Mouse (Mus musculus): ENCODE data around the gene Igfbp3.

Gene Igfbp3

DNA sequence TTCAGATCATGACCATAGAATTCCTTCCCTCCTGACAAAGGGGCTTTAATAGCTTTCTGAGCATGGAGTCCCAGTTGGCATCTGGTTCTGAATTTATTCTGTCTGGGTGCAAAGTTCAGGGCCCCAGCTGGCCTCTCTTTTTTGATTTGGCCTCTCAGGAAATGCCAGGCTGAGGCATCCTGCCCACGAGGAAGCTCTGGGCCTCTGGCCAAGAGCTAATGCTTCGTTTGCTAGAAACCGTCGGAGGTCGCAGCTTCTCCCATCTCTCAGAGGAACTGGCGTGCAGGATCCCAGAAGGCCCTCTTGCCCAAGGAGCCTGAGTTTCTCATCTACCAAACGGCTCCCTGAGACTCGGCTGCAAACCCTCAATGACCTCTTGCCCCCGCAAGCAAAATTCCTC lies 2.5 kb downstream of the Igfbp3 start:
- DNase-seq (ENCODE audit: inconsistent ontology term) = peak; percentile 63

- DNase-seq (ENCODE audit: inconsistent ontology term) = peak; percentile 70
These were observed 3.4 kb downstream of the Igfbp3 start for GRCm38 (mm10) chr11:7210343-7210742.

GRCm38 (mm10) chr11:7203846-7204245 lies 9.9 kb downstream of the Igfbp3 start:
- DNase-seq (ENCODE audit: inconsistent ontology term) = no peak

- no peak for DNase-seq (ENCODE audit: inconsistent ontology term)
These were observed 11.5 kb downstream of the Igfbp3 start for GRCm38 (mm10) chr11:7202206-7202605.

DNA sequence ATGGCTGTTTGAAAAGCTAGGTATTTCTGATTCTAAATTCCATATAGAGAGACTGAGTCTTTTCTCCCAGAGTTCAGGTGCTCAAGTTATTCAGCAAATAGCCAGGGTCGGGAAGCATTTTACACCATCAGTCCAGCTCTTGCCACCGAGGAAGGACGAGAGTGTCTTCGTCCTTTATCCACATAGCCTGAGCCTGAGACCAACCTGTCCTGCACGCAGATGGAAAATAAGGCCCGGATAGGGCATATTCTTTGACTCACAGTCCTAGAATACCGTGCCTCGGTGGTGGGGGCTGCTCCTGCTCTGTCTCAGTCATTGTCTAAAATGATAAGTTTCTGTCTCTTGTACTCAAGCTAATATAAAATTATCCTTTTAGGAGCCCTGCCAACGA lies 13.3 kb downstream of the Igfbp3 start:
- DNase-seq (ENCODE audit: inconsistent ontology term) = no peak

DNA sequence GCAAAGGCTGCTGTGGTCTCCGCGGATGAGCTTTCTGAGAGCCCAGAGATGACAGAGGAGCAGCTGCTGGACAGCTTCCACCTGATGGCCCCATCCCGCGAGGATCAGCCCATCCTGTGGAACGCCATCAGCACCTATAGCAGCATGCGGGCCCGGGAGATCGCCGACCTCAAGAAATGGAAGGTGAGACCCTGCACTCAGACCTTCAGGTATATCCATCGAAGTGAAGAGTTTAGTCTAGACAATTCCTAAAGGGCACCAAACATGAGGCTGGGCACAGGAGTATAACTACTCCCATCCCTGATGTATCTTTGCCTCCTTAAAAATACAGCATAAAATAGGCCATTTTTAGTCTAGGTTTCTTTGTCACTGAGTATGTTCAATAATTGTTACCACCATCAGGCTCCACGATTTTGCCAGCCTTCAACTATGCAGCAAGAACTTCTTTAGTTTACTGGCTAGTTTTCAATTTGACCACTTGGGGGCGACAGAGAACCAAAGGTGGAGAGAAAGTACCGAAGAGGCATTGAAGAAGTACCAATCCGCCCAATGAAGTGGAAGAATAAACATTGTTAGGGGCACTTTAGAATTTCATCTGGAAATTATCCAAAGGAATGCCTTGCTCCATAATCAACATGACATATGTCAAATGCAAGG lies 13.9 kb downstream of the Igfbp3 start:
- peak; percentile 48 for DNase-seq (ENCODE audit: inconsistent ontology term)

- no peak for DNase-seq (ENCODE audit: inconsistent ontology term)
These were observed 15.1 kb downstream of the Igfbp3 start for GRCm38 (mm10) chr11:7198481-7199256.

- no peak for DNase-seq (ENCODE audit: inconsistent ontology term)
These were observed 15.7 kb downstream of the Igfbp3 start for GRCm38 (mm10) chr11:7198006-7198405.

DNA sequence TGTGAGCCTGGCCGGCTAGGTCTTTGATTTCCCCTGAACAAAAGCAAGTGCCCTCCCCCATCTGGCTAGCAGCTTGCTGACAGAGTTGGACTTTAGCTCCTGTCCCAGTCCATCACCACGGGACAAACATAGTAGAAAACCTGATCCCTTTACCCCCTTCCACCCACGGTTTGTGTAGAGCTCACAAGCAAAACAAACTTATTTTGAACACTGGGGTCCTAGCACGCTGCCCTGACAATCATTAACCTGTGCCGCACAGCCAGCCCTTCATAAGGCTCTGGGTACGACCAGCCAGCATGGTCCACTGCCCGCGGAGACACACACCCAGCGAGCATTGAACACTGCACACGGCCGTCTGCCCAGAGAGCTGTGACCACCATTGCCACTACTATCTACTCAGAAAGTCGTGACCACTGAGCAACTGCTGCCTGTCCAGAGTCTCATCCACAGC lies 16.2 kb downstream of the Igfbp3 start, which contains the start of gene Igfbp1:
Gene Igfbp1, plus strand, starts transcription at position 292 of the 451 bp plus-strand sequence.
- no peak for DNase-seq (ENCODE audit: inconsistent ontology term)

DNA sequence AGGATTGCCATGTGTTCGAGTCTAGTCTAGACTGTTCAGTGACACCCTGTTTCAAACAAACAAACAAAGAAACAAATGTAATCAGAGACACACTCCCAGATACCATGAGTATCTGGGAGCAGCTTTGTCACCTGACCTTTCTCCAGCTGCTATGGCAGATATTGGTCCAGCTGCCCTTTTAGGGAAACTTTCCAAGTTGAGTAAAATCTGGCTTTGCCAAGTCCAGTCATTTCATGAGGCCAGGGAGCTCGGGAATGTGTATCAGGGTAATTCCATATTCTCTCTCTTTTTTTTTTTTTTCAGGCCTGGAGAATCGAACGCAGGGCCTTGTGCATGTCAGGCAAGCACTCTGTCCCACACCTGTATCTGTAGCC lies 18.4 kb downstream of the Igfbp3 start:
- DNase-seq (ENCODE audit: inconsistent ontology term) = no peak

GRCm38 (mm10) chr11:7194432-7195311 lies 19.1 kb downstream of the Igfbp3 start:
- DNase-seq (ENCODE audit: inconsistent ontology term) = peak; percentile 22

DNA sequence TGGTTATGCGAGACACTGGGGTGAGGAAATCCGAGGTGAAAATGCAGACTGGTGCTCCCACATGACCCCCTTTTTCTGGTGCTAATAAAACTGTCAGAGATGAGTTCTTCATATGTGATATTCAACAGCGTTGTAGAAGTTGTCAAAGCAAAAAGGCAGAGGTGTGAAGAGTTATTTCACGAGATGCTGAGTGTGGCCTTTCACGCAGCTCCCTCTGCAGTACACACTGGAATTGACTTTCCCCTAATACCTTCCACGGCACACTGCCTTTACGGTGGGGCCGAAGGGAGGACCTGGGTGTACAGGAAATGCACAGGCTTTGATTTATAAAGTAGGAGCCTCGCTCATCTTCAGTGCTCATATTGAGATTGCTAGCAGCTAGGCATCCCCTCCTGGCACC lies 20.6 kb downstream of the Igfbp3 start:
- no peak for DNase-seq (ENCODE audit: inconsistent ontology term)

DNA sequence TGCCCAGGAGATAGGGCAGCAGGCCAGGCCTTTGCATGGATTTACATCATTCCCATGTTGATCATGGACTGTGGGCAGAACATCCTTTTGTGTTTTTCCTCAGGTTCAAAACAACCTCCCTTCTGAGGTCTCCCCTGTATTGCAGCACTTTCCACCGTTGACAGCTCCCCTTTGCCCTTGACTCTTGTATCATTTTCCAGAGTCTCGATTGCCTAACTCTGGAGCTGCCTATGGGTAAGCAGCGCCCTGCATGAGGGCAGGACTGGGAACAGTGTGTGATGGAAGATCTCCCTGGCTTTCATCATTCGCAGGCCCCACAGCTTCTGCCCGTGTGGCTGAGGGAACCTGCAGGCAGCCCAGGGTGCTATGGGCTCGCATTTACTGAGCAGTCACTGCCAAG lies 21.0 kb downstream of the Igfbp3 start:
- DNase-seq (ENCODE audit: inconsistent ontology term) = no peak

- no peak for DNase-seq (ENCODE audit: inconsistent ontology term)
These were observed 25.3 kb downstream of the Igfbp3 start, which contains the start of gene Gm11985 for GRCm38 (mm10) chr11:7188469-7188868. Gene Gm11985, minus strand, starts transcription at chr11:7188569.

DNA sequence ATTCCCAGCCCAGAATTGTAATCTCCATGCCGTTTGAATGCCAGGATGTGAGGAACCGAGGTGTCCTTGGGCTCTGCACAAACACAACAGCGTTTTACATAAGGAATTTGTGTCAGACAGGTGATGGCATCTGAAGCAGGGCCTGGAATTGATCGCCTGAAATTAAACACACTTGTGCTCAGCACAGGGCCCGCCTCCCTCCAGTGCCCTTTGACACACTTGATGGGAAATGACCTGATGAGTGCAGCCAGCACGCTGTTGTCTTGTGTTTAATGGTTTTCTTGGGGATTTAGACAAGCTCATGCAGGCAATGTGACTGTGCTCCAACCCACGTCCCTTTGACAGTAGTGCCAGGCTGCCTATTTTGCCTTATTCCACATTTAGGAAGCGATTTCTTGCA lies 26.3 kb downstream of the Igfbp3 start:
- no peak for DNase-seq (ENCODE audit: inconsistent ontology term)

- no peak for DNase-seq (ENCODE audit: inconsistent ontology term)
These were observed 29.3 kb downstream of the Igfbp3 start for GRCm38 (mm10) chr11:7184420-7184819.

DNA sequence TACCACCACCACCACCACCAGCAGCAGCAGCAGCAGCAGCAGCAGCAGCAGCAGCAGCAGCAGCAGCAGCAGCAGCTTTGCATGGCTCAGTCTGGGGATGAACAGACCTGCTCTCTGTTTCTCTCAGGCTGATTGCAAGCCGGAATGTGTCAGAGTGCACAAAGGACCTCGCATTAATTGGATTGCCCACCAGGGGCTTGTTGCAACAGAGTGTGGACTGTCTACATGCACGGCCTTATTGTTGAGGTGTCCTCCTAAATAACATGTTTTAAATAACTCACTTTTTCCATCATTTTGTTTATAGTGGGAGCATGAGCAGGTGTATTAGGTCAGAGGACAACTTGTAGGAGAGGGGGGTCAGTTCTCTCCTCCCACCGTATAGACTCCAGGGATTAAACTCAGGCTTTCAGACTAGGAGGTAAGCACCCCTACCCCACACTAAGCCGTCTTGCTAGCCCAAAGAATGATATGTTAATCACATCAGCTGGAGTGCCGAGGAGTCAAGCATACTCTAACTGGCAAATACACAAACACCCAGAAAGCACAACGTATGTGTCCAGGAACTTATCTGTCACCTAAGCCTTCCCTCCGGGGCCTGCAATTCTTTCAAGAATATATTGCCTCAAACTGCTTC lies 31.2 kb downstream of the Igfbp3 start:
- DNase-seq (ENCODE audit: inconsistent ontology term) = no peak

DNA sequence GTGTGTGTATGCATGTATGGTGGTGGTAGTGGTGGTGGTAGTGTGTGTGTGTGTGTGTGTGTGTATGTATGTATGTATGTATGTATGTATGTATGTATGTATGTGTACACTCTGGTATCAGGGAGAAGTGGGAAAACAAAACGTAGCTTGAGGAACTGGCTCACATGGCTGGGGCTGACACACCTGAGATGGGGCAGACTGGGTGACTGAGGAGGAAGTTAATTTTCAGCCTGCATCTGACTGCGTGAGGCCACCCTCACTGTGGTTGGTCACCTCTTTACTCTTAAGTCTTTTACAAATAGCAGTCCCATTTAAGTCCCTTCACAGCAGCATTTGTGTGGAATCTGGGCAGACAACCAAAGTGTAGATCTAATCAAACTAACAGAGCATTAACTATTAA lies 34.4 kb downstream of the Igfbp3 start:
- DNase-seq (ENCODE audit: inconsistent ontology term) = no peak

- DNase-seq (ENCODE audit: inconsistent ontology term) = no peak
These were observed 35.0 kb downstream of the Igfbp3 start for GRCm38 (mm10) chr11:7178724-7179123.

GRCm38 (mm10) chr11:7173664-7174063 lies 40.1 kb downstream of the Igfbp3 start:
- DNase-seq (ENCODE audit: inconsistent ontology term) = no peak

GRCm38 (mm10) chr11:7169645-7170044 lies 44.1 kb downstream of the Igfbp3 start:
- peak; percentile 38 for DNase-seq (ENCODE audit: inconsistent ontology term)

GRCm38 (mm10) chr11:7164416-7164815 lies 49.3 kb downstream of the Igfbp3 start:
- no peak for DNase-seq (ENCODE audit: inconsistent ontology term)

Measured in Muller cell, postnatal 12 days (primary cell).